Mouse (Mus musculus) thymus, postnatal 10 days (tissue): ENCODE results near the gene Gstt2.
A peak's percentile ranks its signal among the peaks of the same experiment; 100 is the strongest.

Experiments
- DNase-seq, 2 experiments: peaks; one replicate each; pipeline ENCODE4 v3.0.0; 2021; ENCODE audit warnings: low spot score in 2 of 2

Gstt2 gene

GRCm38 (mm10) chr10:75827668-75828360 lies 9.4 kb downstream of the Gstt2 start:
- no peak for DNase-seq

GRCm38 (mm10) chr10:75824530-75824929 lies 12.7 kb downstream of the Gstt2 start:
- DNase-seq: no peak

- no peak for DNase-seq
Observed at GRCm38 (mm10) chr10:75823782-75824181, 13.4 kb downstream of the Gstt2 start.

- no peak for DNase-seq
Observed at GRCm38 (mm10) chr10:75822443-75822842, 14.8 kb downstream of the Gstt2 start, which contains the start of gene Gstt4. Gene Gstt4 (minus strand): TSS chr10:75822543.

- no peak for DNase-seq
Observed at GRCm38 (mm10) chr10:75819882-75820281, 17.3 kb downstream of the Gstt2 start.

- DNase-seq: no peak
Observed at GRCm38 (mm10) chr10:75818641-75819040, 18.6 kb downstream of the Gstt2 start.

GRCm38 (mm10) chr10:75804217-75804616 lies 33.0 kb downstream of the Gstt2 start:
- DNase-seq: no peak

- no peak for DNase-seq
Observed at GRCm38 (mm10) chr10:75798176-75798696, 39.0 kb downstream of the Gstt2 start, which contains the start of gene Gstt1. Gene Gstt1 (minus strand): TSS chr10:75798584.

- DNase-seq: no peak
Observed at GRCm38 (mm10) chr10:75797619-75798175, 39.5 kb downstream of the Gstt2 start.

GRCm38 (mm10) chr10:75796731-75797516 lies 40.3 kb downstream of the Gstt2 start:
- DNase-seq: no peak

- no peak for DNase-seq
Observed at GRCm38 (mm10) chr10:75794880-75795279, 42.3 kb downstream of the Gstt2 start.

GRCm38 (mm10) chr10:75790773-75791172 lies 46.5 kb downstream of the Gstt2 start:
- DNase-seq: peak in 1 of 2 experiments; percentile 42

GRCm38 (mm10) chr10:75789841-75790240 lies 47.4 kb downstream of the Gstt2 start:
- DNase-seq: no peak

- no peak for DNase-seq
Observed at GRCm38 (mm10) chr10:75789081-75789735, 48.0 kb downstream of the Gstt2 start.

- DNase-seq: no peak
Observed at GRCm38 (mm10) chr10:75788277-75788676, 48.9 kb downstream of the Gstt2 start.

GRCm38 (mm10) chr10:75785442-75785841 lies 51.8 kb downstream of the Gstt2 start:
- DNase-seq: no peak
